Mouse (Mus musculus): ENCODE measurements around the gene Akap13.

DNA sequence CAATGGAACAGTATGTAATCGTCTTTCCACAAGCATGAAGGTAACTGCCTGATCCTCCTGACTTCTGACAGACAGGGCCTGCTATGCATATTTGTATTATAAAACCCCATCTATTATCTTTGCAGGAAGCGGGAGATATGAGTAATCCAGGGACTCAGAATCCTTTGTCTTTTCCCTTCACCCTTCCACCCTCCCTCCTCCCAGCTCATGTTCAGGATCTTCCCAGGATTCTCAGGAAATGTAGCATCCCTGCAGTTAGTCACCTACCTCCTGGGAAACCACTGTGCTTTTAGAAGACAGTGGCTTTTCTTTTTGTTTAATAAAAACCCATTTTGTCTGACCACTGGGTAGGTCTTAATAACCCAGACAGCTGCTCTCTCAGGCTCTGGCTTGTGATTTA is 256.1 kb downstream of the Akap13 start:
- TF ChIP-seq CHD2 (IDR thresholded peaks at IDR 0.05; ENCODE audit: low read depth, low read length) (no peak), MAFK (IDR thresholded peaks at IDR 0.05; ENCODE audit: insufficient read depth, low read depth, low read length) (no peak), HCFC1 (IDR thresholded peaks at IDR 0.05; ENCODE audit: borderline replicate concordance, insufficient read depth, low read length) (no peak), ZNF384 (IDR thresholded peaks at IDR 0.05; ENCODE audit: low read depth, low read length) (no peak), ZC3H11A (IDR thresholded peaks at IDR 0.05; ENCODE audit: borderline replicate concordance, low read depth, low read length) (no peak)
